Mouse (Mus musculus): ENCODE results near the gene Syt16.

GRCm38 (mm10) chr12:73953420-73954186 is 43.9 kb upstream of the Syt16 start:
- TF ChIP-seq CTCF (IDR thresholded peaks at IDR 0.05; ENCODE audit: low read depth) (no peak), EP300 (optimal IDR thresholded peaks at IDR 0.05) (no peak)
